15 mouse cellular contexts compared by ENCODE assay signal in genomic region chr6:91785018-91785417, GRCm38 (mm10). TPM values are rescaled to one million over a fixed set of nuclear protein-coding genes. Genes with fewer than 3 reads are reported as not detected.
DNase-seq lines count a peak whose midpoint lies in the region; ATAC-seq and TF ChIP-seq lines count a peak whose summit lies in the region.
"Had no signal": no experiment of that assay in that cellular context is flagged by ENCODE, and none has a peak within 500 bp of the region (broad histone marks: within the 10 kb centered on the region; RNA-seq: fewer than 3 reads in every experiment).

No protein-coding gene starts in this region.

- no peaks in the 10 kb centered on the region for H3K27me3 ChIP-seq in embryonic facial prominence, embryonic 15.5 days
- H3K27me3 ChIP-seq in heart, embryonic 12.5 days (replicated peaks): no peaks in the 10 kb centered on the region
- H3K27me3 ChIP-seq in forebrain, embryonic 14.5 days (replicated peaks; ENCODE audit: control insufficient read depth, insufficient read depth, low read length): no peaks in the 10 kb centered on the region
- H3K27me3 ChIP-seq in forebrain, postnatal 0 days (ENCODE audit: insufficient read depth, low read length): no peaks in the 10 kb centered on the region
- H3K27me3 ChIP-seq: liver, embryonic 12.5 days; lung, embryonic 15.5 days; midbrain, embryonic 15.5 days had no signal

- TF ChIP-seq CTCF in forebrain, postnatal 0 days (IDR thresholded peaks at IDR 0.05; ENCODE audit: low read depth): no peak

- no peaks in the 10 kb centered on the region for H3K36me3 ChIP-seq in embryonic facial prominence, embryonic 15.5 days
- peaks cover 32% of the 10 kb centered on the region for H3K36me3 ChIP-seq in heart, embryonic 12.5 days
- H3K36me3 ChIP-seq in forebrain, embryonic 14.5 days (ENCODE audit: control insufficient read depth, insufficient read depth, low read length): no peaks in the 10 kb centered on the region
- peaks cover 39% of the 10 kb centered on the region; the same call in 1 of the 2 replicates for H3K36me3 ChIP-seq in forebrain, postnatal 0 days (ENCODE audit: insufficient read depth)
- H3K36me3 ChIP-seq: hindbrain, embryonic 10.5 days; liver, embryonic 12.5 days; lung, embryonic 15.5 days; midbrain, embryonic 15.5 days had no signal

- no peak overlapping the region for H3K4me2 ChIP-seq in embryonic facial prominence, embryonic 15.5 days (replicated peaks)
- no peak overlapping the region for H3K4me2 ChIP-seq in heart, embryonic 12.5 days
- H3K4me2 ChIP-seq in forebrain, embryonic 14.5 days (ENCODE audit: low read length): no peak overlapping the region
- no peak overlapping the region for H3K4me2 ChIP-seq in forebrain, postnatal 0 days (ENCODE audit: low read depth)
- H3K4me2 ChIP-seq: liver, embryonic 12.5 days; lung, embryonic 15.5 days; midbrain, embryonic 15.5 days had no signal

- H3K9me3 ChIP-seq in embryonic facial prominence, embryonic 15.5 days (replicated peaks): no peaks in the 10 kb centered on the region
- no peaks in the 10 kb centered on the region for H3K9me3 ChIP-seq in heart, embryonic 12.5 days (replicated peaks)
- H3K9me3 ChIP-seq in forebrain, embryonic 14.5 days (replicated peaks; ENCODE audit: control insufficient read depth, low read length): no peaks in the 10 kb centered on the region
- H3K9me3 ChIP-seq in forebrain, postnatal 0 days (ENCODE audit: low read length): no peaks in the 10 kb centered on the region
- H3K9me3 ChIP-seq: hindbrain, embryonic 10.5 days; liver, embryonic 12.5 days; lung, embryonic 15.5 days; midbrain, embryonic 15.5 days had no signal

- no peak overlapping the region for H3K4me3 ChIP-seq in embryonic facial prominence, embryonic 15.5 days (replicated peaks)
- H3K4me3 ChIP-seq in heart, embryonic 12.5 days: no peak overlapping the region
- H3K4me3 ChIP-seq in forebrain, embryonic 14.5 days (ENCODE audit: low read depth, low read length): no peak overlapping the region
- H3K4me3 ChIP-seq in forebrain, postnatal 0 days (ENCODE audit: low read depth, low read length): no peak overlapping the region
- H3K4me3 ChIP-seq: hindbrain, embryonic 10.5 days; liver, embryonic 12.5 days; lung, embryonic 15.5 days; midbrain, embryonic 15.5 days had no signal

- no peak overlapping the region for H3K9ac ChIP-seq in embryonic facial prominence, embryonic 15.5 days
- peak overlapping the region; percentile 52 for H3K9ac ChIP-seq in heart, embryonic 12.5 days
- H3K9ac ChIP-seq in forebrain, embryonic 14.5 days (ENCODE audit: low read length): no peak overlapping the region
- no peak overlapping the region for H3K9ac ChIP-seq in forebrain, postnatal 0 days
- H3K9ac ChIP-seq: liver, embryonic 12.5 days; lung, embryonic 15.5 days; midbrain, embryonic 15.5 days had no signal

- ATAC-seq in embryonic facial prominence, embryonic 15.5 days (ENCODE audit: insufficient number of reproducible peaks, low FRiP score, low TSS enrichment, low read depth): peak; percentile 15; the same call in 1 of the 2 replicates
- peak; percentile 71 for ATAC-seq in heart, embryonic 12.5 days (ENCODE audit: insufficient number of reproducible peaks, low FRiP score)
- ATAC-seq in erythroid progenitor cell, adult 5-6 weeks (replicated peaks; ENCODE audit: low FRiP score, poor library complexity, severe bottlenecking): no peak
- ATAC-seq in forebrain, embryonic 14.5 days: no peak
- no peak for ATAC-seq in forebrain, postnatal 0 days
- ATAC-seq: liver, embryonic 12.5 days; midbrain, embryonic 15.5 days had no signal

- DNase-seq in gastrocnemius, postnatal 25 days: peak; percentile 77
- DNase-seq in heart, postnatal 36 days: peak; percentile 47 to 55
- DNase-seq in forebrain, embryonic 14.5 days (ENCODE audit: low spot score): no peak
- no peak for DNase-seq in lung, postnatal 4 days
- DNase-seq in forebrain, postnatal 0 days: no peak
- DNase-seq: B cell, adult 2 months had no signal

- intact Hi-C loops in heart, postnatal 36 days (cut with DNase I): no loop called here

- H3K27ac ChIP-seq in embryonic facial prominence, embryonic 15.5 days (replicated peaks): no peak overlapping the region
- peak overlapping the region; percentile 98 for H3K27ac ChIP-seq in heart, embryonic 12.5 days (ENCODE audit: poor library complexity, severe bottlenecking)
- no peak overlapping the region for H3K27ac ChIP-seq in forebrain, embryonic 14.5 days (ENCODE audit: low read depth, low read length)
- H3K27ac ChIP-seq in forebrain, postnatal 0 days (ENCODE audit: low read depth, low read length): no peak overlapping the region
- H3K27ac ChIP-seq: hindbrain, embryonic 10.5 days; kidney, postnatal 0 days; liver, embryonic 12.5 days; lung, embryonic 15.5 days; midbrain, embryonic 15.5 days had no signal

- WGBS in embryonic facial prominence, embryonic 15.5 days: 72% methylated on average over 3 of the region's 3 CpGs
- WGBS in heart, embryonic 12.5 days: 35% methylated on average over 3 of the region's 3 CpGs
- 91% methylated on average over 3 of the region's 3 CpGs for WGBS in forebrain, embryonic 14.5 days
- 77% methylated on average over 3 of the region's 3 CpGs for whole genome bisulfite sequencing in forebrain, postnatal 0 days

- H3K4me1 ChIP-seq in embryonic facial prominence, embryonic 15.5 days: no peaks in the 10 kb centered on the region
- H3K4me1 ChIP-seq in heart, embryonic 12.5 days (replicated peaks): peaks cover 24% of the 10 kb centered on the region
- H3K4me1 ChIP-seq in forebrain, embryonic 14.5 days (ENCODE audit: control insufficient read depth, insufficient read depth, low read length): no peaks in the 10 kb centered on the region
- no peaks in the 10 kb centered on the region for H3K4me1 ChIP-seq in forebrain, postnatal 0 days (ENCODE audit: insufficient read depth)
- H3K4me1 ChIP-seq: hindbrain, embryonic 10.5 days; liver, embryonic 12.5 days; lung, embryonic 15.5 days; midbrain, embryonic 15.5 days had no signal

RNA-seq across cellular contexts. Expression of gene Grip2, which starts 42.0 kb away (rescaled TPM):
- 1.9 and 2.7 TPM in 2 replicates for polyA plus RNA-seq in embryonic facial prominence, embryonic 15.5 days (2015; fragmentation: Nextera tagmentation; extraction: Ambion mirVana)
- 1 to 10 TPM; 3.9 to 5.3 TPM for total RNA-seq in gastrocnemius, postnatal 25 days (2021)
- polyA plus RNA-seq in heart, embryonic 12.5 days (2016; fragmentation: Nextera tagmentation; extraction: Ambion mirVana): 8.4 and 8.7 TPM in 2 replicates
- total RNA-seq in heart, postnatal 36 days (2021): 10 to 100 TPM in 1 of 2 experiments, 1 to 10 TPM in 1; 9.2 to 10.6 TPM
- not detected in 2 replicates for total RNA-seq in erythroid progenitor cell, adult 5-6 weeks (2015; ENCODE audit: low replicate concordance)
- total RNA-seq in erythroid progenitor cell, adult 5-6 weeks (2017; ENCODE audit: low replicate concordance): not detected in 2 replicates
- polyA plus RNA-seq in forebrain, embryonic 14.5 days (2014; fragmentation: Nextera tagmentation; extraction: Ambion mirVana): 2.6 and 5.1 TPM in 2 replicates
- total RNA-seq in forebrain, postnatal 0 days (2014; rRNA removed): 19.9 and 24.9 TPM in 2 replicates
- 7.7 and 7.8 TPM in 2 replicates for polyA plus RNA-seq in forebrain, postnatal 0 days (2015; fragmentation: Nextera tagmentation; extraction: Ambion mirVana)
- total RNA-seq: megakaryocyte, adult 5-6 weeks had no signal

Comparison
In these comparisons a context has a peak if more than half of its experiments do, and no peak if none do; other contexts are left out.
1. ATAC-seq: peak in embryonic facial prominence, embryonic 15.5 days (single experiment) and heart, embryonic 12.5 days (single experiment); none in erythroid progenitor cell, adult 5-6 weeks (single experiment), forebrain, embryonic 14.5 days (single experiment) and forebrain, postnatal 0 days (single experiment).
2. DNase-seq: peak in gastrocnemius, postnatal 25 days (single experiment) and heart, postnatal 36 days (2 of 2); none in forebrain, embryonic 14.5 days (single experiment), lung, postnatal 4 days (0 of 2) and forebrain, postnatal 0 days (single experiment).
3. RNA of gene Grip2, which starts 42.0 kb away (total RNA-seq): 19.9 to 24.9 TPM in forebrain, postnatal 0 days, 9.2 to 10.6 TPM in heart, postnatal 36 days and 3.9 to 5.3 TPM in gastrocnemius, postnatal 25 days; not detected in erythroid progenitor cell, adult 5-6 weeks; every median in the first group is over 4 times any median in the second.